Mouse (Mus musculus) E14TG2a.4 (cell line): ENCODE data around the gene Zfp865.

ENCODE experiments used
- CTCF ChIP-seq: conservative IDR thresholded peaks from 2 replicates; pipeline ENCODE4 v1.5.1; 2014; ENCODE audit warnings: low read length
- NANOG ChIP-seq: IDR thresholded peaks from 2 replicates; pipeline ENCODE4 v1.6.1; 2014; ENCODE audit warnings: borderline replicate concordance, low read length, mixed read lengths

GRCm38 (mm10) chr7:4975455-4975854 is 44.7 kb upstream of the Zfp865 start:
- TF ChIP-seq CTCF (no peak), NANOG (no peak)
